Mouse (Mus musculus) heart, embryonic 12.5 days (tissue): Measurements from ENCODE around the gene Appl2. TPM values are rescaled to one million over a fixed set of nuclear protein-coding genes. Genes with fewer than 3 reads are reported as not detected.

Experiments
- ATAC-seq: fragments of 200-750 bp; cut with Nextera tagmentation; 2 replicates; pipeline ENCODE4 v1.8.0; 2017; ENCODE audit warnings: moderate TSS enrichment, moderate library complexity; ENCODE audit not compliant: insufficient number of reproducible peaks, low FRiP score
- H3K27ac ChIP-seq: fragments of 300-500 bp; sonication (generic); 2 replicates; pipeline ENCODE4 v1.5.1; 2016; ENCODE audit warnings: mild to moderate bottlenecking, moderate library complexity; ENCODE audit not compliant: poor library complexity, severe bottlenecking
- H3K27me3 ChIP-seq: fragments of 300-500 bp; sonication (generic); replicated peaks from 2 replicates; pipeline ENCODE4 v1.6.1; 2016; ENCODE audit warnings: mild to moderate bottlenecking, moderate library complexity
- H3K36me3 ChIP-seq: fragments of 300-500 bp; sonication (generic); 2 replicates; pipeline ENCODE4 v1.6.1; 2016; ENCODE audit warnings: mild to moderate bottlenecking, moderate library complexity
- H3K4me1 ChIP-seq: fragments of 300-500 bp; sonication (generic); replicated peaks from 2 replicates; pipeline ENCODE4 v1.6.1; 2016; ENCODE audit warnings: mild to moderate bottlenecking
- H3K4me2 ChIP-seq: fragments of 300-500 bp; sonication (generic); 2 replicates; pipeline ENCODE4 v1.6.1; 2016; ENCODE audit warnings: mild to moderate bottlenecking, moderate library complexity
- H3K4me3 ChIP-seq: fragments of 300-500 bp; sonication (generic); 2 replicates; pipeline ENCODE4 v1.5.1; 2016; ENCODE audit warnings: mild to moderate bottlenecking
- H3K9ac ChIP-seq: fragments of 300-500 bp; sonication (generic); 2 replicates; pipeline ENCODE4 v1.6.1; 2016; ENCODE audit warnings: mild to moderate bottlenecking, moderate library complexity
- H3K9me3 ChIP-seq: fragments of 300-500 bp; sonication (generic); replicated peaks from 2 replicates; pipeline ENCODE4 v1.6.1; 2016; ENCODE audit warnings: mild to moderate bottlenecking, moderate library complexity
- WGBS: fragments of 180-500 bp; shearing (Covaris S2); methylation state at CpG from one replicate; pipeline ENCODE4 v1.1.7; 2016; 5-methylcytosine and 5-hydroxymethylcytosine counted together
- polyA plus RNA-seq: library from polyadenylated mRNA; unstranded; fragments of >200 nt; fragmentation: Nextera tagmentation; extraction: Ambion mirVana; gene quantifications from 2 replicates; pipeline ENCODE4 v1.2.1, GENCODE M21; 2016

Appl2 gene
- polyA plus RNA-seq, 1 experiment from 2014 or later, result 29.8 TPM

DNA sequence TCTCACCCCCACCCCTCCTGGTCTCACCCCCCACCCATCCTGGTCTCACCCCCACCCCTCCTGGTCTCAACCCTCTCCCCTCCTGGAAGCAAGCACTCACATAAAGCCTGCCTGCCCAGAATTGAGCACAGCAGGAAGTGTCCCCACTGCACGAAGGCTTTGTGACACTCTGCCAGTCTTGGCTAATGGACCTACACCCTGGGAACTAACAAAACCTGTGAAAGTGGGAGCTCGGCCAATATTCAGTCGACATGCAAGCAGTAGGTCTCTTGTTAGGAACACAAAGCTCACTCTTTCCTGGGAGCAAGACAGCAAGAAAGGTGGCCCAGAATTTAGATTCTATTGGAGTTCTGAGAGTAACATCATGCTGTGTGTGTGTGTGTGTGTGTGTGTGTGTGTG lies 17.6 kb downstream of the Appl2 start:
- H3K4me3 ChIP-seq, result no peak overlapping the region
- no peak overlapping the region for H3K4me2 ChIP-seq
- peaks cover 31% of the 10 kb centered on the region for H3K4me1 ChIP-seq
- no peaks in the 10 kb centered on the region for H3K27me3 ChIP-seq
- H3K9me3 ChIP-seq, result no peaks in the 10 kb centered on the region
- no peak overlapping the region for H3K9ac ChIP-seq
- ATAC-seq, result no peak
- WGBS, result 49% methylated on average over 3 of the region's 3 CpGs
- no peak overlapping the region for H3K27ac ChIP-seq
- peaks cover 40% of the 10 kb centered on the region for H3K36me3 ChIP-seq

DNA sequence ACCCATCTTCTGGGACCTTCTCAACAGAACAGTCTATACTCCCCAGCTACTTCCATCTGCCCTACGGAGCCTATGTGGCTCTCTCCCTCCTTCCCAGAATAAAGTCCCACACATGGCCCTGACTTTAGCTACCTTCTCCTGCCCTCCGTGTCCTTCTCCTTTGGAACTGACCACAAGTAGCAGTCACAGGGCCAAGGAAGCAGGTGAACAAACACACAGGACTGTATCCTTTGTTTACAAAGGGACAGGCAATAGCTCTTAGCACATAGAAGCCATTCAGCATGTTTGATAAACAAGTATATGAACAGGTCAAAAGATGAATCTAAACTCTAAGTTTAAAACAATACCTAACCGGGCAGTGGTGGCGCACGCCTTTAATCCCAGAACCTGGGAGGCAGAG lies 18.7 kb downstream of the Appl2 start:
- Histone ChIP-seq H3K27me3 (no peaks in the 10 kb centered on the region), H3K4me2 (no peak overlapping the region), H3K27ac (no peak overlapping the region), H3K9ac (no peak overlapping the region), H3K4me3 (no peak overlapping the region), H3K9me3 (no peaks in the 10 kb centered on the region), H3K36me3 (peaks cover 47% of the 10 kb centered on the region), H3K4me1 (peaks cover 21% of the 10 kb centered on the region)
- no peak for ATAC-seq
- 94% methylated on average over 5 of the region's 5 CpGs for WGBS

GRCm38 (mm10) chr10:83629190-83629781 lies 19.3 kb downstream of the Appl2 start:
- no peak for ATAC-seq

DNA sequence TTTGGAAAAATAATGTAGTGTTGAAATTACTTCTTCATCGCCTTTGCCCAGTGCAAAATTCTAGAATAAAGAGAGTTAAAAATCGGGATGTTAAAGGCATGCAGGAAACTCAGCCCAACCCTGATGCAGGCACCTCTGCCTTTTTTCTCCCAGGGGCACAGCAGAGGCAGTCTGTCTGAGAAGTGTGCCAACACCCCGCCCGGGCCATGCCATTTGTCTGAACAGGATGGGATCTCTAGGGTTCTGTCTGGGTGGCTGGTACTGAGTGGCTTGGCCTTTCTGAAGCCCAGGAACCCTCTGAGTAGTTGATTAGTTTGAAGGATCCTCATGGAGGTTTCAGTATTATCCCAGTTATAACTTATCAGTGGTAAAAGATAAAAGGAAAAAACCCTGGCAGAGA lies 20.3 kb downstream of the Appl2 start:
- no peaks in the 10 kb centered on the region for H3K27me3 ChIP-seq
- peaks cover 55% of the 10 kb centered on the region for H3K36me3 ChIP-seq
- no peak for ATAC-seq
- 83% methylated on average over 4 of the region's 4 CpGs for WGBS
- no peaks in the 10 kb centered on the region for H3K9me3 ChIP-seq
- 0 out of 2 replicates have a peak, but pooled peaks cover 13% of the 10 kb centered on the region for H3K4me1 ChIP-seq
- no peak overlapping the region for H3K9ac ChIP-seq
- no peak overlapping the region for H3K27ac ChIP-seq
- no peak overlapping the region for H3K4me2 ChIP-seq
- H3K4me3 ChIP-seq, result no peak overlapping the region

More at GRCm38 (mm10) chr10:83629190-83629781, 19.3 kb downstream of the Appl2 start:
- 85% methylated on average over 12 of the region's 12 CpGs for WGBS
- Histone ChIP-seq H3K27ac (no peak overlapping the region), H3K4me3 (no peak overlapping the region), H3K4me2 (no peak overlapping the region), H3K9ac (no peak overlapping the region), H3K27me3 (no peaks in the 10 kb centered on the region), H3K4me1 (peaks cover 15% of the 10 kb centered on the region), H3K36me3 (peaks cover 53% of the 10 kb centered on the region), H3K9me3 (no peaks in the 10 kb centered on the region)

DNA sequence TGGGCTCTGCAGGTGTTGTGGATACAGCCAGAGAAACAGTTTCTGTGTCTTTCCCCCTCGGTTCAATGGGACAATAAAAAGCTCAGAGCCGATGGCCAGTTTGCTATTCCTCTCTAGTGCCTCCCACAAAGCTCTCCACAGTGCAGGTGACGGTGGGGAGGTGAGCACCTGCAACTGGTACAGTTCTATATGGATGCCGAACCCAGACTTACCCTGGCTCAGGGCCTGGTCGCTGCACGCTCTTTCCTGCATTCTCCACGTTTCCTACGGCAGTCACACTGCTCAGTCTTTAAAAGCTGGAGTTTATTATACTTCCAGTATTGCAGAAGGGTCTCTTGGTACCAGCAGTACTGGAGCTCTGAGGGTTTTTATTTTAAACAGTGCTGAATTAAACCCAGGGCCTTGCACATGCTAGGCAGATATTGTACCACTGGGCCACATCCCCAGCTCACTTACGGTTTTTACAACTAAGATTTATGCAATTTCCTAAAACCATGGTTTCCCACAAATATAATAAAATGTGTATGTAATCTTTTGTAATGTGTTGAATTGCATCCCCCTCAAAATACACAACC lies 21.3 kb downstream of the Appl2 start:
- ATAC-seq, result no peak
- H3K9ac ChIP-seq, result no peak overlapping the region
- no peaks in the 10 kb centered on the region for H3K27me3 ChIP-seq
- WGBS, result 93% methylated on average over 9 of the region's 9 CpGs
- no peak overlapping the region for H3K4me3 ChIP-seq
- no peak overlapping the region for H3K4me2 ChIP-seq
- H3K36me3 ChIP-seq, result peaks cover 64% of the 10 kb centered on the region
- H3K4me1 ChIP-seq, result 0 out of 2 replicates have a peak, but pooled peaks cover 13% of the 10 kb centered on the region
- H3K27ac ChIP-seq, result no peak overlapping the region
- no peaks in the 10 kb centered on the region for H3K9me3 ChIP-seq

DNA sequence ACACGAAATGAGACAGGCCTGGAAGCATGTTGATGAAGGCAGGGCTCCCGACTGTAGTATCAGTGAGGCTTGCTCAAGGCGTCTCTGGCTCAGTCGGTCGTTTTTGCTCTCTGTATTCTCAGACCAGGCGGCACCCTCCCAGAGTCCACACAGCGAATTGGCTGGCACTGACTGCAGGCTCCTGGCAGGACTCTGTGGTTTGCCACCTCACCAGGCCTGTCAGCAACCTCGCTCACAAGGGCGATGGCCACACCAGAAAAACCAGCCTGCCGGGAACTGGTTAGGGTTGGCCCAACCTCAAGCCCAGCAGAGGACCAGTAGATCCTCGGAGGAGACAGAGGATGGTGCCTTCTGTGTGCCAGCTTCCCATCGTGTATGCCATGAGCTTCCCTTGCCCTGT lies 23.7 kb downstream of the Appl2 start:
- Histone ChIP-seq H3K4me1 (0 out of 2 replicates have a peak, but pooled peaks cover 7% of the 10 kb centered on the region), H3K4me3 (no peak overlapping the region), H3K27me3 (no peaks in the 10 kb centered on the region), H3K9me3 (no peaks in the 10 kb centered on the region), H3K36me3 (peaks cover 74% of the 10 kb centered on the region), H3K27ac (no peak overlapping the region), H3K9ac (no peak overlapping the region), H3K4me2 (no peak overlapping the region)
- ATAC-seq, result no peak
- WGBS, result 89% methylated on average over 12 of the region's 12 CpGs

DNA sequence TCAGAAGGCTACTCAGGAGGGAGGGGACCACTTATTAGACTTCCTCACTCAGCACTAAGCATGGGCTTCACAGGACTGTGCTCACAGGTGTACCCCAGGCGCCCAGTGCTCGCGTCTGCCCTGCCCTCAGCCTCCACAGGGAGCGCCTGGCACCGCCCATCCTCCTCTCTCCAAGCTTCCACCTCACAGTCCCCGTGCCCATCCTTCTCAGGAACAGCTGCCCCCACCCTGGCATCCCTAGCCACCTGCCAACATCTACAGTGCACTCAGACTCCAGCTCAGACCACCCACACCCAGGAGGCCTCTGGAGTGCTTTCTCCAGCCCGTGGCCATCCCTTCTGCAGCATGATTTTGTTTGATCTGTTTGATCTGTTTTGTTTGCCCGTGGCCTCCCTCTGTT lies 24.5 kb downstream of the Appl2 start:
- Histone ChIP-seq H3K4me1 (0 out of 2 replicates have a peak, but pooled peaks cover 5% of the 10 kb centered on the region), H3K9me3 (no peaks in the 10 kb centered on the region), H3K9ac (no peak overlapping the region), H3K27me3 (no peaks in the 10 kb centered on the region), H3K4me2 (no peak overlapping the region), H3K36me3 (peaks cover 69% of the 10 kb centered on the region), H3K27ac (no peak overlapping the region), H3K4me3 (no peak overlapping the region)
- WGBS, result 82% methylated on average over 8 of the region's 8 CpGs
- ATAC-seq, result no peak

DNA sequence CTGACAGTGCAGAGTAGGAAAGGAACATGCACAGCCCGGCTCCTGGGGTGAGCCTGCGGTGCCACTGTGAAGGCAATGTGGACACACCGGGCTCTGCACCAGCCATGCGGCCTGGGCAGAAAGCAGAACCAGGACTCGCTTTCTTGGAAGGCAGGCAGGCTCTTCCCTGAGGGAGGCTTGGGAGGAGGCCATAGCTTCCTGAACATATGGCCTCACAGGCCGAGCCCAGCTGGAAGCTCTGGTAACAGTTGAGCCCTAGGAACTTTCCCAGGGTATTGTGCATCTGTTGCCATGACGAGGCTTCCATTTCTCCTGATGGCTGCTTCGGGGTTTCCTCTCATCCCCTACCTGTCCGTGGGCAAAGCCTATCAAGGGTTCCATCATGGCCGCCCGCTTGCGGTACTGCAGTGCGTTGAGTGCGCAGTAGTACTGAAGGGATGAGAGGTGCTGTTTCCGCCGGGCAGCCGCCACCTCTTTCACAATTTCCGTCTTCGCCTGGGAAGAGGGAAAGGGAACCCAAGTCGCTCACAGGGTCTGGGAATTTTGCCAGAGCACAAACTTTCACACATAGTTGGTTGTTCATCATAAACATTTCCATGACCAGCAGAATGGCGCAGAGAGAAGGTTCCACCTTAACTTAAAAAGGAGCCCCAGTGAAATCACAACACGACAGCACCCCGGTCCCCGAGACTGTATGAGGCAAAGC lies 28.0 kb downstream of the Appl2 start:
- Histone ChIP-seq H3K4me2 (no peak overlapping the region), H3K4me3 (no peak overlapping the region), H3K27ac (no peak overlapping the region), H3K4me1 (no peaks in the 10 kb centered on the region), H3K36me3 (peaks cover 46% of the 10 kb centered on the region), H3K9ac (no peak overlapping the region), H3K27me3 (no peaks in the 10 kb centered on the region), H3K9me3 (no peaks in the 10 kb centered on the region)
- WGBS, result 89% methylated on average over 24 of the region's 24 CpGs
- no peak for ATAC-seq

- Histone ChIP-seq H3K27ac (no peak overlapping the region), H3K4me3 (no peak overlapping the region), H3K36me3 (peaks cover 32% of the 10 kb centered on the region), H3K9ac (no peak overlapping the region), H3K4me1 (peaks cover 10% of the 10 kb centered on the region), H3K27me3 (no peaks in the 10 kb centered on the region), H3K4me2 (no peak overlapping the region), H3K9me3 (no peaks in the 10 kb centered on the region)
- 83% methylated on average over 12 of the region's 12 CpGs for WGBS
- no peak for ATAC-seq
Measured at GRCm38 (mm10) chr10:83618819-83619440, 29.6 kb downstream of the Appl2 start.

DNA sequence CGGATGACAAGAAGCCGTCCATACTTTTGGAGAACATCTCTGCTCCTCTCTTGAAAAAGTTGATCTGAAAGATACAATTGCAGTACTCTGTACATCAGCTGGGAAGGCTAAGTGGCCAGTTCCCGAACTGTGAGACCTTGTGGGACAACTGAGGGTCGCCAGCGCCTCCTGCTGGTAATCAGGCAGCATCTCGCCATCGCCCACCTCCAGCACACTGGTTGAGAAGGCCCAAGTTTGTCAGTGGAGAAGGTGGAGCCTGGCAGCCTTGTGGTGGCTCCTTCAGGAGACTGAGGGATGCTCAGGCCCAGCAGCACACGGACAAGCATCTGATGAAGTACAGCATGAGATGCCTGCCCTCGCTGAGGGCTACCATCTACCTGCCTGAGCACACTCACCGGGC lies 31.2 kb downstream of the Appl2 start:
- Histone ChIP-seq H3K4me1 (peaks cover 10% of the 10 kb centered on the region), H3K27ac (no peak overlapping the region), H3K36me3 (peaks cover 39% of the 10 kb centered on the region), H3K4me2 (no peak overlapping the region), H3K27me3 (no peaks in the 10 kb centered on the region), H3K9me3 (no peaks in the 10 kb centered on the region), H3K9ac (no peak overlapping the region), H3K4me3 (no peak overlapping the region)
- 60% methylated on average over 10 of the region's 10 CpGs for WGBS
- no peak for ATAC-seq

DNA sequence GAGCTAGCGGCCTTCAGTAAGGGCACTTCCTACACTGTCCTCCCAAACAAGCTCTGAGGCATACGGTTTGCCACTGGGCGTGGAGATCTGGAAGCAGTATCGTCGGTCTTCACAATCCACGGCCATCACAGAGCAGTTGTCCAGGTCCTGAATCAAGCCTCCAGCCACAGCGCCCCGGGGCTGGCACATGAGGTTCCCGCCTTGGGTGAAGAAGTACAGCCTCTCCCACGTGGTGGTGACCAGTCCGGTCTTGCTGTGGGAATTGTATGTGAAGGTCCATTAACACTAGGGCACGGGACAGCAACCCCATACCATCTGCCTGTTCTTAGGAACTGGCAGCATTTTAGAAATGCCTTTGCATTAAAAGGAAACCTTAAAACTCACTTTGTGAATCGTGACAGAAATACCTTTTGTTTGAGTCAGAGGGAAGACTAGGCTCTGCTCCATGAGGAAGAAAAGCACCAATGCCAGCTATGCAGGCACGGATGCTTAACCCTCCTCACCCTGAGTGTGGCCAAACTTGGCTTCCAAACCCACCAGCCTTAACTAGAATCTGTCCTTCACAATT lies 35.8 kb downstream of the Appl2 start:
- no peak overlapping the region for H3K4me2 ChIP-seq
- peaks cover 10% of the 10 kb centered on the region for H3K4me1 ChIP-seq
- no peaks in the 10 kb centered on the region for H3K9me3 ChIP-seq
- peaks cover 59% of the 10 kb centered on the region for H3K36me3 ChIP-seq
- H3K27me3 ChIP-seq, result no peaks in the 10 kb centered on the region
- 87% methylated on average over 14 of the region's 14 CpGs for WGBS
- no peak overlapping the region for H3K9ac ChIP-seq
- H3K4me3 ChIP-seq, result no peak overlapping the region
- no peak overlapping the region for H3K27ac ChIP-seq
- no peak for ATAC-seq
